Mouse (Mus musculus) left cerebral cortex, postnatal 25 days (tissue): ENCODE results near the gene Macf1. TPM values are rescaled to one million over a fixed set of nuclear protein-coding genes. Genes with fewer than 3 reads are reported as not detected.

Experiments used
- DNase-seq, 2 experiments: peaks; one replicate each; pipeline ENCODE4 v3.0.0; 2022; ENCODE audit warnings: low spot score in 2 of 2, mixed read lengths in 1 of 2
- intact Hi-C: fragments of 180-260 bp; cut with DNase I; formaldehyde crosslinking; loops from one replicate; pipeline ENCODE4 v1.15.1; 2025
- total RNA-seq, 2 experiments: library from RNA; stranded (reverse); gene quantifications; 2 replicates each; pipeline ENCODE4 v1.2.3; 2021

The Macf1 gene
- total RNA-seq: 100 to 1,000 TPM; 202 to 222 TPM

- no peak for DNase-seq
- intact Hi-C loops: loop anchor here (5.0 kb wide), 2 partner anchors 33 to 63 kb away; partner anchors contain the start of gene Ndufs5
These were observed at the start of gene Macf1 for GRCm38 (mm10) chr4:123684260-123684659. Gene Macf1 (minus strand): TSS chr4:123684360.

- no peak for DNase-seq
- intact Hi-C loops: no loop called here
These were observed 49.4 kb upstream of the Macf1 start for GRCm38 (mm10) chr4:123733532-123733931.

- intact Hi-C loops: no loop called here
These were observed 48.8 kb upstream of the Macf1 start for GRCm38 (mm10) chr4:123732921-123733320.

GRCm38 (mm10) chr4:123732163-123732910 lies 48.2 kb upstream of the Macf1 start:
- no peak for DNase-seq
- intact Hi-C loops: no loop called here

More at GRCm38 (mm10) chr4:123732921-123733320, 48.8 kb upstream of the Macf1 start:
- no peak for DNase-seq

GRCm38 (mm10) chr4:123721761-123722160 lies 37.6 kb upstream of the Macf1 start:
- DNase-seq: no peak
- intact Hi-C loops: no loop called here

GRCm38 (mm10) chr4:123718434-123718780 lies 34.2 kb upstream of the Macf1 start:
- intact Hi-C loops: loop anchor here (5.0 kb wide), 1 partner anchor 36 kb away; the partner anchor contains the start of gene Macf1
- no peak for DNase-seq

- DNase-seq: peak; percentile 95 to 98
- intact Hi-C loops: loop anchor here (5.0 kb wide), 1 partner anchor 36 kb away; the partner anchor contains the start of gene Macf1
These were observed 33.6 kb upstream of the Macf1 start, which contains the start of gene Ndufs5 for GRCm38 (mm10) chr4:123717574-123718433. Gene Ndufs5 (minus strand): TSS chr4:123718202.

- no peak for DNase-seq
- intact Hi-C loops: no loop called here
These were observed 28.3 kb upstream of the Macf1 start for GRCm38 (mm10) chr4:123712431-123712830.

- intact Hi-C loops: no loop called here
- no peak for DNase-seq
These were observed 23.2 kb upstream of the Macf1 start for GRCm38 (mm10) chr4:123707340-123707739.

GRCm38 (mm10) chr4:123705340-123705739 lies 21.2 kb upstream of the Macf1 start:
- peak in 1 of 2 experiments; percentile 14 for DNase-seq
- intact Hi-C loops: no loop called here

GRCm38 (mm10) chr4:123693384-123693783 lies 9.2 kb upstream of the Macf1 start:
- intact Hi-C loops: no loop called here
- DNase-seq: no peak

- intact Hi-C loops: no loop called here
These were observed 7.9 kb upstream of the Macf1 start for GRCm38 (mm10) chr4:123692071-123692470.

GRCm38 (mm10) chr4:123690311-123690710 lies 6.2 kb upstream of the Macf1 start:
- DNase-seq: no peak
- intact Hi-C loops: no loop called here

More at GRCm38 (mm10) chr4:123692071-123692470, 7.9 kb upstream of the Macf1 start:
- DNase-seq: no peak

- DNase-seq: peak; percentile 33 to 37
- intact Hi-C loops: no loop called here
These were observed 3.0 kb upstream of the Macf1 start for GRCm38 (mm10) chr4:123687025-123687781.

GRCm38 (mm10) chr4:123686368-123687024 lies 2.3 kb upstream of the Macf1 start:
- DNase-seq: peak in 1 of 2 experiments; percentile 18
- intact Hi-C loops: no loop called here

GRCm38 (mm10) chr4:123685506-123686242 lies 1.5 kb upstream of the Macf1 start:
- peak; percentile 38 to 43 for DNase-seq
- intact Hi-C loops: no loop called here

GRCm38 (mm10) chr4:123685046-123685445 lies 886 bp upstream of the Macf1 start:
- intact Hi-C loops: no loop called here

GRCm38 (mm10) chr4:123682291-123682690 lies 1.9 kb downstream of the Macf1 start:
- intact Hi-C loops: loop anchor here (5.0 kb wide), 2 partner anchors 35 to 65 kb away; partner anchors contain the start of gene Ndufs5
- peak in 1 of 2 experiments; percentile 15 for DNase-seq

More at GRCm38 (mm10) chr4:123685046-123685445, 886 bp upstream of the Macf1 start:
- DNase-seq: peak in 1 of 2 experiments; percentile 33
